Mouse (Mus musculus) embryo, embryonic 9.5 days (tissue): Measurements from ENCODE around the gene Fndc10.
"Not testable (repeated sequence)": the region's sequence is repeated elsewhere in the genome, so short reads cannot be mapped to it uniquely, and the experiment has no call there.

Experiments used
- DNase-seq: peaks from one replicate; pipeline ENCODE4 v3.0.0-alpha.2; 2017; ENCODE audit errors: extremely low spot score

The Fndc10 gene

GRCm38 (mm10) chr4:155683670-155684277 lies 10.4 kb upstream of the Fndc10 start:
- DNase-seq: not testable (repeated sequence)

- DNase-seq: not testable (repeated sequence)
Observed at GRCm38 (mm10) chr4:155687764-155688163, 6.4 kb upstream of the Fndc10 start.

DNA sequence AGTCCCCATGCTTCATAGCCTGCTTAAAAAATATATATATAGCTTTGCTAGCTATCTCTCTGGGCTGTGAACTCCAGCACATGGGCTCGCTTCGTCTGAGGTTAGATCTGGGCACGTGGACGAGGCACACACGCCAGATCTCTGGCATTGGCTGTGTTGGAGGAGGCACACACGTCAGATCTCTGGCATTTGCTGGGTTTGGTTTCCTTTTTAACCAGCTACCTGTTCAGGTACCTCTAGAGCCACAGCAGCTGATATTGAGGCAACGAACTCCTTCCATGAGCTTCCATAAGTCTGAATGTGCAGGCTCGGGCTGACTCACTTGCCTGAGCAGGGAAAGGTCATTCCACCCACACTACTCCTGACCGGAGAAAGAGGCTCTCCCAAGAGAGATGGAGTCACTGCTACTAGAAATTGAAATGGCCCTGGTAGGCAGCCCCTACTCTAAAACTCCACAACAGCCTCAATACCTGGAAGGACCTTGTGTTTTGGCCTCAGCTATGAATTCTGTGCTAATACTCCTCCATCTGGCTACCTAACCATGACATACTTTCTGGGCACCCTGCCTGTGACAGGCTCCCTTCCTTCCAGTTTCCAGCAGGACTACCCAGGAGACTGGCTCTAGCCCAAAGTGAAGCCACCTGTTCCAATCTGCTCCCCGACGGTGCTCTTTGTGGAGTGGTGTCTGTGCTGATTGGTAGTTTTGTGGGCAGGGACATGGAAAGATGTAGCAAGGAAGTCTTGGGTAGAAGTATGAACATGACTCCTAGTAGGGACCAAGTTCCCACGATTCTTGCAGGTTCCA lies 3.4 kb upstream of the Fndc10 start:
- DNase-seq: no peak

DNA sequence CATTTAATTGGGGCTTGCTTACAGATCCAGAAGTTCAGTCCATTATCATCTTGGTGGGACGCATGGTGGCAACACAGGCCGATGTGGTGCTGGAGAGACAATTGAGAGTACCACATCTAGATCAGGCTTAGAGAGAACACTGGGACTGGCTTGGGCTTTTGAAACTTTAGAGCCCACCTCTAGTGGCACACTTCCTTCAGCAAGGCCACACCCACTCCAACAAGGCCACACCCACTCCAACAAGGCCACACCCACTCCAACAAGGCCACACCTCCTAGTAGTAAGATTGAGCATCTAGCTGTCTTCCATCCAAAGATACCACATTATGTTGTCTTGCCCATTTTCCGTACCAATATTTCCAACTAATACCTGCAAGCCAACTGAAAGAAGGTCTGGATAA lies 1.7 kb upstream of the Fndc10 start:
- no peak for DNase-seq

DNA sequence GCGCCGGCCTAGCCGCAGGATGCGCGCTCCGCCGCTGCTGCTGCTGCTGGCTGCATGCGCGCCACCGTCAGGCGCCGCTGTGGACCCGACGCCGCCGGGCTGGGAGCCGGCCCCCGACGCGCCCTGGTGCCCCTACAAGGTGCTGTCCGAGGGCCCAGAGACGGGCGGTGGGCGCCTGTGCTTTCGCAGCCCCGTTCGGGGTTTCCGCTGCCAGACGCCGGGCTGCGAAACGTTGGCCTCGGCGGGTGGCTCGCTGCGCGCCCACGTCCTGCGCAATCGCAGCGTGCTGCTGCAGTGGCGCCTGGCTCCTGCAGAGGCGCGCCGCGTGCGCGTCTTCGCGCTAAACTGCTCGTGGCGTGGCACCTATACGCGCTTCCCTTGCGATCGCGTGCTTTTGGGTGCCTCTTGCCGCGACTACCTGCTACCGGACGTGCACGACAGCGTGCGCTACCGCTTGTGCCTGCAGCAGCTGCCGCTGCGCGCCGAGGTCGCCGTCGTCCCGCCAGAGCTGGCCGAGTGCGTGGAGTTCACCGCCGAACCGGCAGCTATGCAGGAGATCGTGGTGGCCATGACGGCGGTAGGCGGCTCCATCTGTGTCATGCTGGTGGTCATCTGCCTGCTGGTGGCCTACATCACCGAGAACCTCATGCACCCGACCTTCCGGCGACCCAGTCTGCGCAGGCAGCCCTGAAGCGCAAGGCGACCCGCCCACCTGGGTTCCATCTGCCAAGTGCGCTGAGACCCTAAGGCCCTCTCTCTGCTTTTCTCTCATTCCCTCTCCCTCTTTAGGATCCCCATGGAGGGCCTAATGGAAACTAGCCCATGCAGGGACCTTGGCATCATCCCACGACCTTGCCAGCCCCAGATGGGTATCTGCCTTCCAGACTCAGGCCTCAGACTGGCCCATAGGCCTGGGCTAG lies 600 bp downstream of the Fndc10 start:
- DNase-seq: peak; percentile 52

- no peak for DNase-seq
Observed at GRCm38 (mm10) chr4:155695531-155696062, 1.5 kb downstream of the Fndc10 start.

- DNase-seq: no peak
Observed at GRCm38 (mm10) chr4:155696261-155697255, 2.4 kb downstream of the Fndc10 start.

- peak; percentile 27 for DNase-seq
Observed at GRCm38 (mm10) chr4:155700425-155700824, 6.3 kb downstream of the Fndc10 start.

GRCm38 (mm10) chr4:155703425-155703929 lies 9.3 kb downstream of the Fndc10 start:
- no peak for DNase-seq

DNA sequence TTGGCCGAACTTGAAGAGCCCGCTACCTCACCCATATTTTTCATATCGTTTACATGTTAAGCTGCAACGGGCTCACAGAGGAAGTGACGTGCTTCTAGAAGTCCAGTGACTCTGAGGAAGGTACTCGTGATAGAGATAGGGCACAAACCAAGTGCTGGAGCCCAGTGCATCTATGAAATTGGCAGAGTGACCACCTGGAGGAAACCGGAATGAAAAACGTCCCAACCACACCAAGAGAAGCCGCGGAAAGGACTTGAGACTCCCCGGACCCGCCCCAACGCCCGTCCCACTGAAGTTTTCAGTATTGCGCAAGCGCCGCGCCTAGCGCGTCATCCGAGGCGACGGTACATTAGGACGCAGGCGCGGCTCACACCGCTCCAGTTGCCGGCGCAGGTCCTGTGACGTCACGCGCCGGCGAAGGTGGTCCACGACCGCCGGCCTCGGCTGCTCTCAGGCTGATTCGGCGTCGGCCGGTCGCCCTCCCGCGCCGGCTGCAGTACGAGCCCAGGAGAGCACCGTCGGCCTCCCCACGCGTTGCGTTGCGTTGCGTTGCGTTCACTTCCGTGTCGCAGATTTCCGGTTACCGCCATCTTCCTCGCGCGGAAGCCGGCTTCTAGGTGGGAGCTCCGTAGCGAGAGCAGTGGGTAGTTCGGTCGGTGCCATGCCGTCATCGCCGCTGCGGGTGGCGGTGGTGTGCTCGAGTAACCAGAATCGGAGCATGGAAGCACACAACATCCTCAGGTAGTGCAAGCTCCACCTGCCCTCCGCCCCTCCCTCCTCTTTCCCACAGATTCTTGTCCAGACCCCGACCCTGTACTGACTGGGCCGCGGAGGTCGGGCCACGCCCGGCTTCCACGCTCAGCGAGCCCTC lies 10.8 kb downstream of the Fndc10 start, which contains the start of gene Ssu72:
Ssu72 (plus strand) TSS at position 80 of the 871 bp plus-strand sequence.
- peak; percentile 96 for DNase-seq

- DNase-seq: no peak
Observed at GRCm38 (mm10) chr4:155705592-155705929, 11.4 kb downstream of the Fndc10 start.

DNA sequence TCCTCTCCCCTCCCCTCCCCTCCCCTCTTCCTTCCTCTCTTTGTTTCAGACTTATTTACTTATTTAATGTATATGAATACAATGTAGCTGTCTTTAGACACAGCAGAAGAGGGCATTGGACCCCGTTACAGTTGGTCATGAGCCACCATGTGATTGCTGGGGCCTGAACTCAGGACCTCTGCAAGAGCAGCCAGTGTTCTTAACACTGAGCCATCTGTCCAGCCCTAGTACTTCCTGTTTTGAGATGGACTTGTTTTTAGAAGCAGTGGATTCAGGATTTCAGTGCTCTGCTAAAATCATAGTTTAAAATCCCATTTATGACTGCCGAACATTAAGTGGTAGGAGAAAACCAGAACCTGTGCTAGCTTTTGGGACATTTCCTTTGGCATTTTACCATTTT lies 14.4 kb downstream of the Fndc10 start:
- DNase-seq: no peak

- DNase-seq: no peak
Observed at GRCm38 (mm10) chr4:155708988-155709387, 14.8 kb downstream of the Fndc10 start.

DNA sequence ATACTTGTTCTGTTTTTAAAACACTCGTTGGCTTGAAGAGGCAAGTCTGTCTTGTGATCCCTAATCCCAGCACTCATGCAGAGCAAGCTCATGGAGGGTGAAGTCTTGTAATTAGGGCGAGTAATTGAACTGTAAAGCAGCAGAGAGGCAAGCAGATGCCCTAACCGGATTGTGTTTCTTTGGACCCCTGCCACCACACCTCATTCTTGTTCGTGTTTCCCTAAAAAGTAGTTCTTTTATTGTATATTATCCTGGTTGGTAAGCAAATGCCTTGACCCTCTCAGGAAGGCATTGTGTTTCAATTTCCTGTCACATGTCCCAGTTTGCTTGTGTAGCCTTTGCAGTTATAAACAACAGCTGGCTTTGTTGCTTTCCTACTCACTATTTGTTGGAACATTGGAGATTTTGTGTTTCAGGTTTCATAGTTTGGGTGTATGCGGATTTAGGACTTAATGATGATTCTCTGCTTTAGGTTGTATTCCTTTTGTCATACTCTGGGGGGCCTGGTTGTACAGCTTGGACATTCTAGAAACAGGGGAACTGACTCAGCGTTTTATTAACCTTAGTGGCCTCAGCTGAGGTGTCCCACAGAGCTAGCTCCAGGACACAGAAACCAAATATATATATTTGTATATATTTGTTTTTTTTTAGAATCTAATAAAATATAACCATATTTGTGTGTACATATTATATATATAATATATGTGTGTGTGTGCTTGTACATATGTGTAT lies 16.5 kb downstream of the Fndc10 start:
- no peak for DNase-seq

- no peak for DNase-seq
Observed at GRCm38 (mm10) chr4:155721668-155722083, 27.5 kb downstream of the Fndc10 start.

- DNase-seq: no peak
Observed at GRCm38 (mm10) chr4:155727993-155728392, 33.9 kb downstream of the Fndc10 start.

- DNase-seq: no peak
Observed at GRCm38 (mm10) chr4:155733267-155733666, 39.1 kb downstream of the Fndc10 start.

- peak; percentile 93 for DNase-seq
Observed at GRCm38 (mm10) chr4:155734350-155734941, 40.3 kb downstream of the Fndc10 start, which contains the start of gene Tmem240. Gene Tmem240 (plus strand): TSS chr4:155734800.
